Mouse (Mus musculus): ENCODE measurements around the gene Slc7a1. TPM values are rescaled to one million over a fixed set of nuclear protein-coding genes. Genes with fewer than 3 reads are reported as not detected.

Gene Slc7a1
- polyA plus RNA-seq, 1 experiment = 8.8 TPM

DNA sequence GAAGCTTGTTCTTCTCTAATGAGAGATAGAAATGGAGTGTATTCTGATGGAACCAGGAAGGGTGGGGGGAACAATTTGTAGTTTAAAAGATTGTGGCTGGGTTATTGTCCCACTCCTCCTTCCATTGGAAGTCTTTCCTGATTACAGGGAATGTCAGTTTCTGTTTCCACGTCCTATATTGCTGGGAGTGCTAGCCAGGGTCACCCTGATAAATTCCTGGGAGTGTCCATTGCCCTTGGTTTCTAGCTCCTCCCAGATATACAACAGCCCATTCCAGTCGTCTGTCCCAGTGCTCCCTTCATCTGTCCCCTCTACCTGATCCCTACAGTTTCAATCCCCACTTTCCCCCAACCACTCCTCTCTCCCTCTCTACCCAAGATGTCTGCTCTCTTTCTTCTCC is 21.6 kb upstream of the Slc7a1 start:
- Histone ChIP-seq H3K4me3 (ENCODE audit: extremely low read depth, insufficient read depth, insufficient read length) (no peak overlapping the region), H3K27ac (ENCODE audit: insufficient read depth, low read length) (no peak overlapping the region)
- 71% methylated on average over 2 of the region's 2 CpGs for WGBS

DNA sequence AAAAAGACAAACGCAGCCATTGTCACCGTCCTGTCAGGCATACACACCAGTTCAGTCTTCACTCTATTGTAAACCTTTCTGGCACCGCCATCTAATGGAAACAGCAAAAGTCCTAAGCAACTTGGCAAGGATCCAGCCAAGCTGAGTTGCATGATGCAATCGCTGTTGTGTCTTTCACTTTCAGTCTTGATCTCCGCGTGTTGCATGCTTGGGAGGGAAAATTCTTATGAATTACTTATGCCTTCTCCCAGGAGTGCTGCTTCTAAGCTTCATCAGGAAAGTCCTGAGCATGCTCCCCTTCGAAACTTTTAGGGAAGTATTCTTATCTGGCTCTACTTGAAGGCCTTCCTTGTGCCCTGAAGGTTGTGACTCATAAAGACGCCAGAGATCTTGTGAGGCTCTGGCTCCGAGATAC is 19.4 kb upstream of the Slc7a1 start:
- no peaks in the 10 kb centered on the region for H3K4me1 ChIP-seq (ENCODE audit: control insufficient read depth, insufficient read depth, insufficient read length)
- no peak overlapping the region for H3K4me3 ChIP-seq (ENCODE audit: extremely low read depth, insufficient read depth, insufficient read length)
- H3K27ac ChIP-seq (ENCODE audit: insufficient read depth, low read length) = no peak overlapping the region
- peak in 1 of 2 experiments; percentile 9 for DNase-seq (ENCODE audit: low read depth in 1 of 2, low spot score in 2 of 2)
- WGBS = 65% methylated on average over 9 of the region's 9 CpGs
- no peaks in the 10 kb centered on the region for H3K36me3 ChIP-seq (ENCODE audit: control insufficient read depth, insufficient read depth, low read length)
- no peak for TF ChIP-seq POLR2A (IDR thresholded peaks at IDR 0.05; ENCODE audit: low read depth, low read length)
- TF ChIP-seq CTCF (IDR thresholded peaks at IDR 0.05; ENCODE audit: extremely low read depth, insufficient read depth, insufficient read length, insufficient replicate concordance) = no peak
- no peaks in the 10 kb centered on the region for H3K27me3 ChIP-seq (ENCODE audit: control insufficient read depth, insufficient read depth, low read length)

More for the DNA sequence above, 21.6 kb upstream of the Slc7a1 start:
- H3K36me3 ChIP-seq (ENCODE audit: control insufficient read depth, insufficient read depth, low read length) = no peaks in the 10 kb centered on the region
- DNase-seq (ENCODE audit: low read depth in 1 of 2, low spot score in 2 of 2) = no peak
- no peak for TF ChIP-seq CTCF (IDR thresholded peaks at IDR 0.05; ENCODE audit: extremely low read depth, insufficient read depth, insufficient read length, insufficient replicate concordance)
- no peak for TF ChIP-seq POLR2A (IDR thresholded peaks at IDR 0.05; ENCODE audit: low read depth, low read length)
- H3K27me3 ChIP-seq (ENCODE audit: control insufficient read depth, insufficient read depth, low read length) = no peaks in the 10 kb centered on the region
- no peaks in the 10 kb centered on the region for H3K4me1 ChIP-seq (ENCODE audit: control insufficient read depth, insufficient read depth, insufficient read length)

GRCm38 (mm10) chr5:148418436-148418835 is 18.7 kb upstream of the Slc7a1 start:
- no peaks in the 10 kb centered on the region for H3K36me3 ChIP-seq (ENCODE audit: control insufficient read depth, insufficient read depth, low read length)
- no peak for DNase-seq (ENCODE audit: low read depth in 1 of 2, low spot score in 2 of 2)
- no peaks in the 10 kb centered on the region for H3K27me3 ChIP-seq (ENCODE audit: control insufficient read depth, insufficient read depth, low read length)
- 92% methylated on average over 9 of the region's 9 CpGs for WGBS
- H3K4me1 ChIP-seq (ENCODE audit: control insufficient read depth, insufficient read depth, insufficient read length) = no peaks in the 10 kb centered on the region
- TF ChIP-seq POLR2A (IDR thresholded peaks at IDR 0.05; ENCODE audit: low read depth, low read length) (no peak), CTCF (IDR thresholded peaks at IDR 0.05; ENCODE audit: extremely low read depth, insufficient read depth, insufficient read length, insufficient replicate concordance) (no peak)
- H3K4me3 ChIP-seq (ENCODE audit: extremely low read depth, insufficient read depth, insufficient read length) = no peak overlapping the region
- no peak overlapping the region for H3K27ac ChIP-seq (ENCODE audit: insufficient read depth, low read length)

- TF ChIP-seq POLR2A (IDR thresholded peaks at IDR 0.05; ENCODE audit: low read depth, low read length) (no peak), CTCF (IDR thresholded peaks at IDR 0.05; ENCODE audit: extremely low read depth, insufficient read depth, insufficient read length, insufficient replicate concordance) (no peak)
- DNase-seq (ENCODE audit: low read depth in 1 of 2, low spot score in 2 of 2) = no peak
- H3K4me3 ChIP-seq (ENCODE audit: extremely low read depth, insufficient read depth, insufficient read length) = no peak overlapping the region
- no peaks in the 10 kb centered on the region for H3K36me3 ChIP-seq (ENCODE audit: control insufficient read depth, insufficient read depth, low read length)
- 94% methylated on average over 1 of the region's 1 CpGs for WGBS
- no peak overlapping the region for H3K27ac ChIP-seq (ENCODE audit: insufficient read depth, low read length)
- no peaks in the 10 kb centered on the region for H3K27me3 ChIP-seq (ENCODE audit: control insufficient read depth, insufficient read depth, low read length)
- no peaks in the 10 kb centered on the region for H3K4me1 ChIP-seq (ENCODE audit: control insufficient read depth, insufficient read depth, insufficient read length)
These were observed 18.1 kb upstream of the Slc7a1 start for GRCm38 (mm10) chr5:148417756-148418155.

- H3K27ac ChIP-seq (ENCODE audit: insufficient read depth, low read length) = no peak overlapping the region
These were observed 16.8 kb upstream of the Slc7a1 start for GRCm38 (mm10) chr5:148416461-148416860.

DNA sequence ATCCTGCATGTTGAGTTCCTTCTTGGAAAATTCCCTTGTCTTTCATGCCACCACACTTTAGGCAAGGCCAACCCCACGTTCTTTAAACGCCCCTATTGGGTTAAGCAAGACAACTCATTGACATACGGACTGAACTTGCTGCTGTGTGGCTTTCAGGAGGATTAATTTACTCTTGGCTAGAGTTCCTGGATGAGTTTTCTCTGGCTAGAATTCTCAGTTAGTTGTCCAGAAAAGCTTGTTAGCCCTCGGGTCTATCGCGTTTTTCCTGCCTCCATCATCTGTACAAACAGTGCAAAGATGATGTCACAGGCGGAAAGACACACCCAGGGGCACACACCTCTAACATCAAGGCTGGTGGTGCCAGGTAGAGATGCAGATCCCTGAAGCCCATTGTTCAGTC is 14.5 kb upstream of the Slc7a1 start:
- Histone ChIP-seq H3K4me1 (ENCODE audit: control insufficient read depth, insufficient read depth, insufficient read length) (no peaks in the 10 kb centered on the region), H3K4me3 (ENCODE audit: extremely low read depth, insufficient read depth, insufficient read length) (no peak overlapping the region), H3K27me3 (ENCODE audit: control insufficient read depth, insufficient read depth, low read length) (no peaks in the 10 kb centered on the region), H3K27ac (ENCODE audit: insufficient read depth, low read length) (no peak overlapping the region), H3K36me3 (ENCODE audit: control insufficient read depth, insufficient read depth, low read length) (no peaks in the 10 kb centered on the region)
- 72% methylated on average over 7 of the region's 7 CpGs for WGBS
- TF ChIP-seq POLR2A (IDR thresholded peaks at IDR 0.05; ENCODE audit: low read depth, low read length) (no peak), CTCF (IDR thresholded peaks at IDR 0.05; ENCODE audit: extremely low read depth, insufficient read depth, insufficient read length, insufficient replicate concordance) (no peak)
- DNase-seq (ENCODE audit: low read depth in 1 of 2, low spot score in 2 of 2) = no peak

More at GRCm38 (mm10) chr5:148416461-148416860, 16.8 kb upstream of the Slc7a1 start:
- Histone ChIP-seq H3K4me1 (ENCODE audit: control insufficient read depth, insufficient read depth, insufficient read length) (no peaks in the 10 kb centered on the region), H3K4me3 (ENCODE audit: extremely low read depth, insufficient read depth, insufficient read length) (no peak overlapping the region), H3K27me3 (ENCODE audit: control insufficient read depth, insufficient read depth, low read length) (no peaks in the 10 kb centered on the region), H3K36me3 (ENCODE audit: control insufficient read depth, insufficient read depth, low read length) (no peaks in the 10 kb centered on the region)
- 84% methylated on average over 10 of the region's 10 CpGs for WGBS
- no peak for TF ChIP-seq POLR2A (IDR thresholded peaks at IDR 0.05; ENCODE audit: low read depth, low read length)
- TF ChIP-seq CTCF (IDR thresholded peaks at IDR 0.05; ENCODE audit: extremely low read depth, insufficient read depth, insufficient read length, insufficient replicate concordance) = no peak
- no peak for DNase-seq (ENCODE audit: low read depth in 1 of 2, low spot score in 2 of 2)

- TF ChIP-seq POLR2A (IDR thresholded peaks at IDR 0.05; ENCODE audit: low read depth, low read length) (no peak), CTCF (IDR thresholded peaks at IDR 0.05; ENCODE audit: extremely low read depth, insufficient read depth, insufficient read length, insufficient replicate concordance) (no peak)
- no peak for DNase-seq (ENCODE audit: low read depth in 1 of 2, low spot score in 2 of 2)
- no peaks in the 10 kb centered on the region for H3K27me3 ChIP-seq (ENCODE audit: control insufficient read depth, insufficient read depth, low read length)
- WGBS = 88% methylated on average over 4 of the region's 4 CpGs
- H3K4me3 ChIP-seq (ENCODE audit: extremely low read depth, insufficient read depth, insufficient read length) = no peak overlapping the region
- no peaks in the 10 kb centered on the region for H3K36me3 ChIP-seq (ENCODE audit: control insufficient read depth, insufficient read depth, low read length)
- H3K27ac ChIP-seq (ENCODE audit: insufficient read depth, low read length) = no peak overlapping the region
- no peaks in the 10 kb centered on the region for H3K4me1 ChIP-seq (ENCODE audit: control insufficient read depth, insufficient read depth, insufficient read length)
These were observed 12.8 kb upstream of the Slc7a1 start for GRCm38 (mm10) chr5:148412504-148412903.

Measured in spleen, adult 2 months (tissue).